Mouse (Mus musculus): ENCODE results near the gene Sugp1.

DNA sequence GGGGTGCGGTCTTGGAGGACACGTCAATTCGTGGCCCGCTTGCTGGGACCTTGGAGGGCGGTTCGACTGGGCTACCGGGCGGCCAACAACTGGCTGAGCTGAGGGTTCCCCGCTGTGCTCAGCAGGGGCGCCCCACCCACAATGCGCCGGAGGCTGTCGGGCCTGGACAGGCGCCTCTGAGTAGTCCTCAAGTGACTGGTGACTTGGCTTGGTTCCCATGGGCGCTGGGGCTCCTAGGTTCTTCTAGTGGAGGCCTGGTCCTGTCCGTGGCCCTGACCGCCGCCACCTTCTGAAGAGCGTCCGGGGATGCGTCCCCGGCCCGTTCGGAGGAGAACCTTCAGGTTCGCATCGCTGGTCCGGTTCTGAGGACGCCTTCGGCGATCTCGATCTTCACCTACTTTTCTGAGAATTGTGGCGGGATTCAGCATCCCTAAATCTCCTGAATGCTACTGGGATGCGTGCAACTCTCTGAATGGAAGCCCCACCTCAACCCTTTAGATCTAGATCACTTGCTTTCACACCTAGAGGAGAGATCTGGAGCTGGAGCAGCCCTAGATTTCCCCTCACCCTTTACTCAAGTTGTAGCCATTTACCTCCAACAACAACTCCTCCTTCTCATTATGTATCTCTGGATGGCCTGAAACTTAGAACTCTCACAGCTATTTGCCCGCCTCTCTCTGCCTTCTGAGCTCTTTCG, 45.9 kb upstream of the Sugp1 start:
- TF ChIP-seq CTCF (conservative IDR thresholded peaks at IDR 0.05; ENCODE audit: insufficient read depth, insufficient read length, low read depth, low read length) = no peak
- TF ChIP-seq POLR2A (IDR thresholded peaks at IDR 0.05; ENCODE audit: low read depth, low read length) = peak; percentile 46
